Mouse (Mus musculus) CH12.LX (cell line): ENCODE data around the gene Ptprcap.
A peak's percentile ranks its signal among the peaks of the same experiment; 100 is the strongest.

Source experiments
- CTCF ChIP-seq, 2 experiments: IDR thresholded peaks in 1 of 2; conservative IDR thresholded peaks in 1 of 2; 2 replicates each; pipeline ENCODE4 v1.5.1; 2011 to 2012; ENCODE audit warnings: low read depth in 2 of 2, low read length in 2 of 2, improper control_type of control experiment in 1 of 2, inconsistent platforms in 1 of 2, mild to moderate bottlenecking in 1 of 2, moderate library complexity in 1 of 2
- ELF1 ChIP-seq: IDR thresholded peaks from 2 replicates; pipeline ENCODE4 v1.6.1; 2014; ENCODE audit warnings: low read depth, mild to moderate bottlenecking, inconsistent platforms, low read length, improper control_type of control experiment
- EP300 ChIP-seq: IDR thresholded peaks from 2 replicates; pipeline ENCODE4 v1.6.1; 2011; ENCODE audit warnings: low read length, improper control_type of control experiment
- GABPA ChIP-seq: IDR thresholded peaks from 2 replicates; pipeline ENCODE4 v1.6.1; 2012; ENCODE audit warnings: low read depth, low read length, improper control_type of control experiment, inconsistent platforms; ENCODE audit not compliant: insufficient replicate concordance
- HCFC1 ChIP-seq: IDR thresholded peaks from 2 replicates; pipeline ENCODE4 v1.6.1; 2012; ENCODE audit warnings: low read depth, mild to moderate bottlenecking, inconsistent platforms, low read length, improper control_type of control experiment
- MAFK ChIP-seq: IDR thresholded peaks from 2 replicates; pipeline ENCODE4 v1.6.1; 2011; ENCODE audit warnings: low read length, improper control_type of control experiment; ENCODE audit not compliant: insufficient replicate concordance
- MAZ ChIP-seq: IDR thresholded peaks from 2 replicates; pipeline ENCODE4 v1.6.1; 2012; ENCODE audit warnings: low read depth, mild to moderate bottlenecking, inconsistent platforms, low read length, improper control_type of control experiment, moderate library complexity
- NELFE ChIP-seq: IDR thresholded peaks from 2 replicates; pipeline ENCODE4 v1.6.1; 2011; ENCODE audit warnings: low read depth, low read length, improper control_type of control experiment
- POLR2A ChIP-seq: IDR thresholded peaks from 2 replicates; pipeline ENCODE4 v1.6.1; 2011; ENCODE audit warnings: low read depth, mild to moderate bottlenecking, improper control_type of control experiment, low read length
- RAD21 ChIP-seq: IDR thresholded peaks from 2 replicates; pipeline ENCODE4 v1.6.1; 2011; ENCODE audit warnings: low read depth, mild to moderate bottlenecking, low read length, improper control_type of control experiment, moderate library complexity
- SIN3A ChIP-seq: IDR thresholded peaks from 2 replicates; pipeline ENCODE4 v1.6.1; 2012; ENCODE audit warnings: low read length, improper control_type of control experiment, inconsistent platforms
- SMC3 ChIP-seq: IDR thresholded peaks from 2 replicates; pipeline ENCODE4 v1.6.1; 2011; ENCODE audit warnings: low read depth, low read length, improper control_type of control experiment
- USF1 ChIP-seq: IDR thresholded peaks from 2 replicates; pipeline ENCODE4 v1.6.1; 2014; ENCODE audit warnings: low read depth, mild to moderate bottlenecking, inconsistent platforms, low read length, improper control_type of control experiment
- ZNF384 ChIP-seq: IDR thresholded peaks from 2 replicates; pipeline ENCODE4 v1.6.1; 2012; ENCODE audit warnings: low read depth, low read length, improper control_type of control experiment, inconsistent platforms

GRCm38 (mm10) chr19:4191528-4192250, 38.3 kb downstream of the Ptprcap start, which contains the start of gene Ppp1ca:
- TF ChIP-seq SMC3: peak; percentile 21; the same call in 1 of the 2 replicates
- peak in 1 of 2 experiments; percentile 73; a peak in 2 of 4 replicates for TF ChIP-seq CTCF (conservative IDR thresholded peaks at IDR 0.05 in 1 of 2, IDR thresholded peaks at IDR 0.05 in 1 of 2; ENCODE audit: low read depth in 2 of 2, low read length in 2 of 2)
- peak; percentile 82 for TF ChIP-seq NELFE
- TF ChIP-seq EP300: peak; percentile 52; the same call in 1 of the 2 replicates
- peak; percentile 73 for TF ChIP-seq ZNF384
- no peak for TF ChIP-seq USF1
- TF ChIP-seq POLR2A: peak; percentile 87
- peak; percentile 98 for TF ChIP-seq MAZ
- TF ChIP-seq MAFK: no peak
- TF ChIP-seq ELF1: peak; percentile 80; the same call in 1 of the 2 replicates
- peak; percentile 13; the same call in 1 of the 2 replicates for TF ChIP-seq HCFC1
- TF ChIP-seq SIN3A: peak; percentile 72; the same call in 1 of the 2 replicates
- no peak for TF ChIP-seq GABPA
- peak; percentile 22 for TF ChIP-seq RAD21
